Mouse (Mus musculus) hindbrain, embryonic 11.5 days (tissue): ENCODE results near the gene Nedd9. TPM values are rescaled to one million over a fixed set of nuclear protein-coding genes. Genes with fewer than 3 reads are reported as not detected.

Experiments used
- ATAC-seq: fragments of 200-750 bp; cut with Nextera tagmentation; 2 replicates; pipeline ENCODE4 v1.8.0; 2017; ENCODE audit warnings: mild to moderate bottlenecking, moderate TSS enrichment, moderate library complexity; ENCODE audit not compliant: low FRiP score
- DNase-seq: peaks from one replicate; pipeline ENCODE4 v3.0.0-alpha.2; 2015; ENCODE audit warnings: low spot score
- H3K27ac ChIP-seq: fragments of 300-500 bp; sonication (generic); 2 replicates; pipeline ENCODE4 v1.5.1; 2014; ENCODE audit warnings: mild to moderate bottlenecking, low read depth, low read length
- H3K27me3 ChIP-seq: fragments of 300-500 bp; sonication (generic); 2 replicates; pipeline ENCODE4 v1.6.1; 2014; ENCODE audit warnings: mild to moderate bottlenecking, low read length, moderate library complexity, mixed read lengths; ENCODE audit not compliant: control insufficient read depth, insufficient read depth
- H3K36me3 ChIP-seq: fragments of 300-500 bp; sonication (generic); 2 replicates; pipeline ENCODE4 v1.6.1; 2014; ENCODE audit warnings: mild to moderate bottlenecking, low read length, moderate library complexity, mixed read lengths; ENCODE audit not compliant: control insufficient read depth, insufficient read depth
- H3K4me1 ChIP-seq: fragments of 300-500 bp; sonication (generic); replicated peaks from 2 replicates; pipeline ENCODE4 v1.6.1; 2014; ENCODE audit warnings: low read length, mixed read lengths; ENCODE audit not compliant: control insufficient read depth, insufficient read depth
- H3K4me2 ChIP-seq: fragments of 300-500 bp; sonication (generic); replicated peaks from 2 replicates; pipeline ENCODE4 v1.6.1; 2014; ENCODE audit warnings: mild to moderate bottlenecking, low read depth, low read length
- H3K4me3 ChIP-seq: fragments of 300-500 bp; sonication (generic); 2 replicates; pipeline ENCODE4 v1.5.1; 2014; ENCODE audit warnings: low read depth, low read length
- H3K9ac ChIP-seq: fragments of 300-500 bp; sonication (generic); 2 replicates; pipeline ENCODE4 v1.6.1; 2014; ENCODE audit warnings: low read depth, low read length
- H3K9me3 ChIP-seq: fragments of 300-500 bp; sonication (generic); 2 replicates; pipeline ENCODE4 v1.6.1; 2016; ENCODE audit warnings: low read length; ENCODE audit not compliant: control insufficient read depth
- WGBS: fragments of 180-500 bp; shearing (Covaris S2); extraction: QIAGEN DNeasy Blood & Tissue Kit; methylation state at CpG from one replicate; pipeline ENCODE4 v1.1.7; 2014; 5-methylcytosine and 5-hydroxymethylcytosine counted together
- polyA plus RNA-seq: library from polyadenylated mRNA; unstranded; fragments of >200 nt; fragmentation: Nextera tagmentation; extraction: Ambion mirVana; gene quantifications from 2 replicates; pipeline ENCODE4 v1.2.1, GENCODE M21; 2014

The Nedd9 gene
- 22.6 and 24.5 TPM in 2 replicates for polyA plus RNA-seq

DNA sequence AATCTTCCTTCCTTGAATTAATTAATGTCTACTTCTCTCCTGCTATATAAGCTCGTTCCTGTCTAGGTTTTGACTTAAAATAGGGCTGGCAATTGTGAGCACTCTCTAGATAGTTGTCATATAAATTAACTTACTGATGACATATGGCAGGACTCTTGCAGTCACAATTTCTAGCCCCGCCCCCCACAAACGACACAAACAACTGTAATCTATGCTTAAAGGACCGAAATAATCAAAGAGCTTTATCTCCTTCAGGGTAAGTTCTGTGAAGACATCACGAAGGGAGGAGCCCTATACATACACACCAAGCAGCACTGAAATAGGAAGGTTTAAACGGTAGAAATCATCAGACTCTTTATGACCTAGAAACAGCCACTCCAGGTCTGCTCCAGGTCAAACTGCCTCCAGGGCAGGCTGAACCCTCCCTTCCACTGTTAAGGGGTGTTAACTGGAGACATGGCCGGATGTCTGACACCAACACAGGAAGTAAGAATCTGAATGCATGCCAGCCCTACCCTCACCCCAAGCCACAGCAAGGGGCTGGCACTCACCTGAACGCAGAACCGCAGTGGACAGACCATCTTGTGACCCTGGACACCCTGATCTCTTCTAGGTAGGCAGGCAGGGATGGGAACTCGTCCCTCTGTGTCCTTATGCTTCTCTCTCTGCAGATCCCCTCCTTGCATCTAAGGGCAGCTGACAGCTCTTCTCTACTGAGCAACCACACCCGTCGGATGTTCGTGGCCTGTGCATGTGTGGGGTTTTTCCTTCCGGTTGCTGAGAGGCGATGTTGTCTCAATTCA lies at the start of gene Nedd9:
TSS of gene Nedd9 (minus strand) at position 757 of the 803 bp plus-strand sequence.
- WGBS = 83% methylated on average over 15 of the region's 15 CpGs
- Histone ChIP-seq H3K4me3 (no peak within 1 kb of the TSS), H3K4me2 (no peak within 1 kb of the TSS), H3K27me3 (no peaks in the 10 kb centered on the region), H3K9ac (no peak within 1 kb of the TSS), H3K27ac (no peak within 1 kb of the TSS), H3K4me1 (no peaks in the 10 kb centered on the region; the same call in 1 of the 2 replicates), H3K9me3 (no peaks in the 10 kb centered on the region), H3K36me3 (no peaks in the 10 kb centered on the region)
- no peak for ATAC-seq
- no peak for DNase-seq

DNA sequence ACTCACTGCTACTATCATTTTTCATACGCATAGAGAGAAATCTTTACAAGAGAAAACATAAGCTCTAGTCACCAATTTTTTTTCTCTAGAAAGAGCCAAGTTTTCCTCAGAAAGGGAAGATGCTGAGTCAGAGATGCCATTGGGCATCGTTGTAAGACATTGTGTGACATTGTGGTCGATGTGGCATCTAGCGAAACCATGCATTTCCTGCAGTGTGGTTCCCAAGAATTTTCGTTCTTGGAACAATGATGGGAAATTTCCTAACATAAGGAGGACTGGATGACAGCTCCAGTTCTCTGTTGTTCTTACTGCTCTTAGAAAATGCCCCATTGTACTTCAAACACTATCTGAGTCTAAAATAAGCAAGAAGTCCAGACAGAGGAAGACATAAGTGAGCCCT lies 45.5 kb upstream of the Nedd9 start:
- no peak overlapping the region for H3K9ac ChIP-seq
- H3K4me1 ChIP-seq = no peaks in the 10 kb centered on the region
- H3K4me2 ChIP-seq = no peak overlapping the region
- WGBS = 79% methylated on average over 5 of the region's 5 CpGs
- H3K36me3 ChIP-seq = no peaks in the 10 kb centered on the region
- no peak overlapping the region for H3K27ac ChIP-seq
- DNase-seq (no peak), ATAC-seq (no peak)
- H3K4me3 ChIP-seq = no peak overlapping the region
- H3K27me3 ChIP-seq = no peaks in the 10 kb centered on the region
- no peaks in the 10 kb centered on the region for H3K9me3 ChIP-seq

DNA sequence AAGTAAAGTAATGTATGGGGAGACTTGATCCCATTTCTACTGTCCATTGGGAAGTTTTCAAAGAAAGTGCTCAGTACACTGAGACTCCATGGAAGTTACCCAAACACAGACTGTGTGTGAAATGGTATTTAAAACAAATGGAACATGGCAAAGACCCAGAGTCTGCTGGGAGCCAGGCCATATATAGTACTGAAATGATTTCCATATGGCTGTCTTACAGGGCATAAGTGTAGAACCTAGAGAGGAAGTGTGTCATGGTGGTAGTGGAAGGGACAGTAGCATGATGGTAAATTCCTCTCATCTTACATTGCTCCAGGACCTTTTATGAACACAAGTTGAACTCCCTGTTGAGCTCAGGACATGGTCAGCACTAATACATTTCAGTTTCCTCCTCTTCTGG lies 43.2 kb upstream of the Nedd9 start:
- H3K9me3 ChIP-seq = no peaks in the 10 kb centered on the region
- no peak for ATAC-seq
- H3K27me3 ChIP-seq = no peaks in the 10 kb centered on the region
- no peak overlapping the region for H3K4me2 ChIP-seq
- no peak overlapping the region for H3K9ac ChIP-seq
- DNase-seq = no peak
- no peak overlapping the region for H3K4me3 ChIP-seq
- H3K36me3 ChIP-seq = no peaks in the 10 kb centered on the region
- H3K27ac ChIP-seq = no peak overlapping the region
- no peaks in the 10 kb centered on the region for H3K4me1 ChIP-seq

DNA sequence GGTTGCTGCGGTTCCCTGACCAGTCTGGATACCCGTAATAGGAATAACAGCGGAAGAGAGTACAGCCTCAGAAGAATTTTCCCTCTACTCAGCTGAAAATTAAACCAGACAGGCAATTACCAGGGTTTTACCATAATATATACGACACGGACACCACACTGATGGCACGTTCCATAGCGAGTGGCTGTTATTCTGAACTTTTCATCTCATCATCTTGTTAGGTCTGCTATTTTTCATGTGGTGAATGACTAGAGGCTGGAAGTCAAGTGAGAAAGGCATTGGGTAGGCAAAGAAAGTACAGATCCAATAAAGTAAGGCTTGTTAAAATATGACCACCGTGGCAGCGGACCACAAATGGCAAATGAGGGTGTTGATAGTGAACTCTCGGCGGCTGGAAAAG lies 37.0 kb upstream of the Nedd9 start:
- Histone ChIP-seq H3K4me1 (no peaks in the 10 kb centered on the region), H3K27me3 (no peaks in the 10 kb centered on the region), H3K9ac (no peak overlapping the region), H3K4me2 (no peak overlapping the region), H3K9me3 (no peaks in the 10 kb centered on the region), H3K4me3 (no peak overlapping the region), H3K27ac (no peak overlapping the region), H3K36me3 (no peaks in the 10 kb centered on the region)
- WGBS = 94% methylated on average over 11 of the region's 11 CpGs
- no peak for ATAC-seq
- DNase-seq = no peak

DNA sequence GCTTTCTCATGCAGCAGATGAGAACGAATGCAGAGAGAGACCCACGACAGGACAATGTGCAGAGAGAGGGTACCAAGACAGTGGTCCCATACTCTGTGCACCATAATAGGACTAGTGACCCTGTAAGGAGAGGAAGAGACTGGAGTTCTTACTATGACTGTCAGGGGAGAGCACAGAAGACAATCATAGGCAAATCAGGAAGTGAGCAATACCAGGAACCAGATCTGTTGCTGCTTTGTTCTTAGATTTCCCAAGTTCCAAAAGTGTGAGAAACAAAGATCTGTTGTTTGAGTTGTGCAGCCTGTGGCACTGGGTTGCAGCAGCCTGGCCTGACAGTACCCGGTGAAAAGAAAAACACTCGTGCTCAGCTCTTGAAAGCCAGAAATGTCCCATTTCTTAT lies 34.1 kb upstream of the Nedd9 start:
- H3K36me3 ChIP-seq = no peaks in the 10 kb centered on the region
- no peaks in the 10 kb centered on the region for H3K27me3 ChIP-seq
- WGBS = 86% methylated on average over 4 of the region's 4 CpGs
- no peak overlapping the region for H3K9ac ChIP-seq
- no peaks in the 10 kb centered on the region for H3K9me3 ChIP-seq
- no peak overlapping the region for H3K4me2 ChIP-seq
- ATAC-seq = no peak
- no peak overlapping the region for H3K27ac ChIP-seq
- no peak for DNase-seq
- no peaks in the 10 kb centered on the region for H3K4me1 ChIP-seq
- H3K4me3 ChIP-seq = no peak overlapping the region

DNA sequence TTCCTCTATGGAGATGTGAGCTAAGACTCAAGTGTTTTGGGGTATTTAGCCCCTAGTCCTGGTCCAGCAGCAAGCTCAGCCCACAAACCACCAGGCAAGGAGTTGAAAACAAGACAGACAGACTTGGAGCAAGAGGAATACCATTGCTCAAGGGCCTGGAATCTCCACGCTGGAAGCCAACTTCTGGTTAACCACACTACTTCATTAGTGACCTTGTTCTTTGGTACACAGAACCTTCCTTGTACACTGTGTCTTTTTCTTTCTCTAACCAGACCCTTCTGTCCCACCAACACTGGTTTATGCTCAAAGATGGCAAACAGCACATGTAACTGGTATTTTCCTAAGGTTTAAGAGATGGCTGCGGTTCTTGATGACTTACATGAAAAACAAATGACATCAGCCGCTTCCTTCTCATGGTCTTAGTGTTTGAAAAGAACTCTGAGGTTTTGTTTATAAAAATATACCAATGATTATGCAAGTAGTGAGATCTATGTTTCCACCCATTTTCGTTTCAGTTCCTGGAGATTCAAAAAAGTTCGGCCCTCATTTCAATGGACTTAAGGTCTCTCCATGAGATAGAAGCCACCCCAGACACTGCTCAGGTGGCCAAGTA lies 33.5 kb upstream of the Nedd9 start:
- H3K4me3 ChIP-seq = no peak overlapping the region
- WGBS = 93% methylated on average over 5 of the region's 5 CpGs
- DNase-seq (no peak), ATAC-seq (no peak)
- no peak overlapping the region for H3K4me2 ChIP-seq
- H3K9ac ChIP-seq = no peak overlapping the region
- no peaks in the 10 kb centered on the region for H3K4me1 ChIP-seq
- H3K36me3 ChIP-seq = no peaks in the 10 kb centered on the region
- no peak overlapping the region for H3K27ac ChIP-seq
- H3K9me3 ChIP-seq = no peaks in the 10 kb centered on the region
- no peaks in the 10 kb centered on the region for H3K27me3 ChIP-seq

DNA sequence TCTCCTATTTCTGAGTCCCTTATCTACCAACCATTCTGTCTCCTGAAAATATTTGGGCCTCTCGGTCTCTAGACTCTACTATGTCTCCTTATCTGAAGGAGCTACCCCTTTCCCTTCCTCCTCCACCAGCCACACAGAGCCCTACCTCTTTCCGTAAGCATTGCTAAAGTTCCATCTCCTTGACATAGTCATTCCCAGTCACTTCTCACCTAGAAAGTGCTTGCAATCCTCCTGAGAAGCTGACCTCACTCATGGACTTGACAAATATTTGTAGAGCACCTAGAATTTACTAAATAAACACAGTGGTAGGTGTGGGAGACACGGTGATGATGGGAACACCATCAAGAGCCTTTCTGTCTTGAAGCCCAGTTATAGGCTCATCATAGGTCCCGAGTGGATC lies 32.6 kb upstream of the Nedd9 start:
- WGBS = 92% methylated on average over 4 of the region's 4 CpGs
- Histone ChIP-seq H3K9ac (no peak overlapping the region), H3K27ac (no peak overlapping the region), H3K4me2 (no peak overlapping the region), H3K4me1 (no peaks in the 10 kb centered on the region), H3K4me3 (no peak overlapping the region), H3K27me3 (no peaks in the 10 kb centered on the region), H3K36me3 (no peaks in the 10 kb centered on the region), H3K9me3 (no peaks in the 10 kb centered on the region)
- no peak for ATAC-seq
- no peak for DNase-seq

DNA sequence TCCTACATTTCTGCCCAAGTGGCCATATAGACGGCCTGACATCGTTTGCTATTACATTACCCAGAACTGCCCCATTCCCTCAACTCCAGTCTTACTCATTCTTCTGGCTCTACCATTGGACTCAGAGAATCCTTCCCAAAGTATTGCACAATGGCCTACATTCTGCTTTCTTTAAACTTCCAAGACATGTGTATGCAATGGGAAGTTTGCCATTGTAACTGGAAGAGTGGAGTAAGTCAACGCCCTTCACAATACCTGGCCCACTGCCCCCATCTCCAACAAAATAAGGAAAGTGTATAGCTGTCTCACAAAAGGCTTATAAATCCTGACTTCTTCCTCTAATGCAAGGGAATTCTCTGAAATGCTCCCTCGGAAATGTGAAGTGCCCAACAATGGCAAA lies 30.0 kb upstream of the Nedd9 start:
- H3K9me3 ChIP-seq = no peaks in the 10 kb centered on the region
- ATAC-seq = no peak
- DNase-seq = no peak
- H3K4me1 ChIP-seq = no peaks in the 10 kb centered on the region
- no peaks in the 10 kb centered on the region for H3K36me3 ChIP-seq
- H3K27ac ChIP-seq = no peak overlapping the region
- no peak overlapping the region for H3K4me3 ChIP-seq
- WGBS = 92% methylated on average over 4 of the region's 4 CpGs
- H3K4me2 ChIP-seq = no peak overlapping the region
- no peak overlapping the region for H3K9ac ChIP-seq
- H3K27me3 ChIP-seq = no peaks in the 10 kb centered on the region

DNA sequence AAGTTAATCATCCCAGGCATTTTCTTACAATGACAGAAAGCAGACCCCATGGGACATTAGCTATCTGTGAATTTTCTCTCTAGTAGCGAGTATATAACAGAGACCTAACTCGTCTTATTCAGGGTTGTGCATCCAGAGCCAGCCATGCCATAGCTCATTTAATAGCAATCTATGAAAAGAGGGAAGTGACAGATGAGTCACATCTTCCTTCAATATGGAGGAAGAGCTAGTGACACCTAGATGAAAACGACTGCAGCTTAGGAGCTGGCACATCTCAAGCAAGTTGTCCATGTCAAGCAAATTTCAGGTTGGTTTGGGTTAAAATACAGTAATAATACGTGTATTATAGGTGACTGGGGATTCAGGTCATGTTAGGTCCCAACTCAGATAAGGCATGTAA lies 28.6 kb upstream of the Nedd9 start:
- no peaks in the 10 kb centered on the region for H3K9me3 ChIP-seq
- ATAC-seq (no peak), DNase-seq (no peak)
- no peaks in the 10 kb centered on the region for H3K4me1 ChIP-seq
- no peak overlapping the region for H3K9ac ChIP-seq
- no peaks in the 10 kb centered on the region for H3K36me3 ChIP-seq
- H3K27ac ChIP-seq = no peak overlapping the region
- no peaks in the 10 kb centered on the region for H3K27me3 ChIP-seq
- H3K4me3 ChIP-seq = no peak overlapping the region
- no peak overlapping the region for H3K4me2 ChIP-seq
- 78% methylated on average over 4 of the region's 4 CpGs for WGBS
